Mouse (Mus musculus) spleen, postnatal 10 days (tissue): ENCODE results near the gene Sgk1.
A peak's percentile ranks its signal among the peaks of the same experiment; 100 is the strongest.

Experiments
- DNase-seq, 2 experiments: peaks; one replicate each; pipeline ENCODE4 v3.0.0; 2021 to 2022; ENCODE audit warnings: low spot score in 2 of 2

Gene Sgk1

GRCm38 (mm10) chr10:21882184-21883081 is at the start of gene Sgk1:
Sgk1 (plus strand) TSS chr10:21882184.
- peak in 1 of 2 experiments; percentile 42 for DNase-seq

DNA sequence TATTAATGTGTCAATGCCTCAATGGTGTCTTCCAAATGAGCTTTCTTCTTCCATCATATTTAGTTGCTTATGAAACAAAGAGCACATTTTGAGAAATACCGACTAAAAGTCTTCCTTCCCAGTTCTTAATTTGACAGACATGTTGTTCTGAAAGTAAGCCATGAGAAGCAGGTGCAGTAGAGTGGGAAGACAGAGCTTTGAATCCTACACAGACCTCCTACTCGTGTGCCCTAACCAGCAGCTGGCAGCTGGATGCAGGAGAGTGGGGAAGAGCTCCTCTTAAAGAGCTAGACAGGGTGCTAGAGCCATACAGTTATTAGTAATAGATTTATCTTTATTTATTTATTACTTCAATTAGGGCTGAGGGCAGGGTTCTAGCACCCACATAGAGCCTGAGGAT is 49.7 kb upstream of the Sgk1 start:
- no peak for DNase-seq

- DNase-seq, result no peak
Measured at GRCm38 (mm10) chr10:21833757-21834156, 48.2 kb upstream of the Sgk1 start.

GRCm38 (mm10) chr10:21835077-21835476 is 46.9 kb upstream of the Sgk1 start:
- no peak for DNase-seq

- DNase-seq, result no peak
Measured at GRCm38 (mm10) chr10:21839248-21840155, 42.5 kb upstream of the Sgk1 start.

- DNase-seq, result no peak
Measured at GRCm38 (mm10) chr10:21843326-21843725, 38.7 kb upstream of the Sgk1 start.

DNA sequence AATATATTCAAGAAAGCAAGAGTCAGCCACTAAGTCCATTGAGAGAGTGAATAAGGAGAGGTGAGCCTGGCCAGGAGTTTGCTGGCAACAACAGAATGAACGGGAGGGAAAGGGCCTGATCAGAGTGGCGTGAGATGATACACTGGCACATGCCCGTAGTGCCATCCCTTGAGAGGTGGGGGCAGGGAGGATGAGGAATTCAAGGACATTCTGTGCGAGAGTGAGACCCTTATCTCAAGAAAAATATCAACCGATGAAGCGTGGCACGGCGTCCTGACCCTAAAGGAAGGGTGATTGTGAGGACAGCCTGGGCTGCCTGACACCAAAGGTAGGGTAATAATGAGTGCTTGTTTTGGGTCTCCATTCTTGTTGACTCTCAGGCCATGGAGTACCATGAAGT is 38.1 kb upstream of the Sgk1 start:
- no peak for DNase-seq

- no peak for DNase-seq
Measured at GRCm38 (mm10) chr10:21844391-21844790, 37.6 kb upstream of the Sgk1 start.

DNA sequence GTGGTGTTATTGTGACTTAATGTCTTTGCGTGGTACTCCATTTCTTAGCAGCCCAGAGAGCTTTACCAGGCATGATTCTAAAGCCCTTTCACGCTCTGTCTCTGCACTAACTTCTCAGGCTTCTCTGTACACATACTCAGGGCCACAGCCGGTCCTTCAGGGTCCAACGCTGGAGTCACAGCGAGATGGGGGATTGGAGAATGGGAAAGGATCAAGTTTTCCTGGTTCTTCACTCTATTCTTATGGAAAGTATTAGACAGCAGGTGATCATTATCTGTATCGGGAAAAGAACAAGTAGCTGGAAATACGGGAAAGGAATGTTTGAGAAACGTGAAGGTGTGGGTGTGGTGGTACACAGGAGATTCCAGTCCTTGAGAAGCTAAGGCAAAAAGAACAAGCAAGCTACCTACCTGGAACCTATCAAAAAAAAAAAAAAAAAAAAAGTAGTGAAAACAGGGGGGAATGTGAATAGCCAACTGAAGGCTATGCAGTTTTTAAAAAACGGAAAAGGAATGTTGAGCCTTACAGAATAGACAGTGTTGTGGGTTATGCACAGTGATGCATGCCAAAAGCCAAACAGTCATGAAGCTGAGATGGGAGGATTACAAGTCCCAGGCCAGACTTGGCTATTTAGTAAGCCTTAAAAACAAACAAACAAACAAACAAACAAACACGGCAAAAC is 36.2 kb upstream of the Sgk1 start:
- DNase-seq, result no peak

- DNase-seq, result no peak
Measured at GRCm38 (mm10) chr10:21846366-21846765, 35.6 kb upstream of the Sgk1 start.

DNA sequence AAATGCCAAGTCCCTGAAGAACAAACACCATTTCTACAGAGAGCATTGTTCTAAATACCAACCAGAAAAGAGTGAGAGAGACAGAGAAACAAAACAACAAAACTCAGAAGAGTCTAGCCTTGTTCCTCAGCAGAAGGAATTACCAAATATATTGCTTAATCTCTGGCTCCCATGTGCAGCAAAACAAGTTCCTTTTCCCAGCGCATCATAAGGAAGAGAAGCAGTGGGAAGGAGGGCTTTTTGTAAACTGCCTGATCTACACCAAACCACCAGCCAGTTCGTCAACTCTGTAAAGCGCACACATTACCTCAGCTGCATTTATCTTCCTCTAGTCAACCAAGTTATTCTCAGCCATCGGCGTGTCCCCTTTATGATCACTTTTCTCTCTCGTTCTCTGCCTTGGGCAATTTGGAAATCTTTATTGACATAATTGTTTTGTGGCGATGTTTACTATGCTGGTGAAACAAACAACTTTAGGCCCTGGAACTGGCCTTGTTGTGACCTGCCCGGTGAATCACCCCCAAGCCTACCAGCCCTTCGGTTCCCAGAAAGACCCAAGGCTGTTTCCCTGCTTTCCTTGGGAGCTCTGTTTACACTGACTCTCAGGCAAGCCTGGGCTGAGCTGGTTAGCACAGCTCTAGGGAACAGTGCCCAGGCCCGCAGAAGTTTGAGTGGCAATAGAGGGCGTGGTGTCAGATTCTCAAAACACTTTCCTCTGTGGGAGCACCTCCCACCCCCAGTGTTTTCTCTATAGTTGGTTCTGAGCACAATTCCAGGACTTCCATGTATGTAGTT is 34.8 kb upstream of the Sgk1 start:
- DNase-seq, result no peak

DNA sequence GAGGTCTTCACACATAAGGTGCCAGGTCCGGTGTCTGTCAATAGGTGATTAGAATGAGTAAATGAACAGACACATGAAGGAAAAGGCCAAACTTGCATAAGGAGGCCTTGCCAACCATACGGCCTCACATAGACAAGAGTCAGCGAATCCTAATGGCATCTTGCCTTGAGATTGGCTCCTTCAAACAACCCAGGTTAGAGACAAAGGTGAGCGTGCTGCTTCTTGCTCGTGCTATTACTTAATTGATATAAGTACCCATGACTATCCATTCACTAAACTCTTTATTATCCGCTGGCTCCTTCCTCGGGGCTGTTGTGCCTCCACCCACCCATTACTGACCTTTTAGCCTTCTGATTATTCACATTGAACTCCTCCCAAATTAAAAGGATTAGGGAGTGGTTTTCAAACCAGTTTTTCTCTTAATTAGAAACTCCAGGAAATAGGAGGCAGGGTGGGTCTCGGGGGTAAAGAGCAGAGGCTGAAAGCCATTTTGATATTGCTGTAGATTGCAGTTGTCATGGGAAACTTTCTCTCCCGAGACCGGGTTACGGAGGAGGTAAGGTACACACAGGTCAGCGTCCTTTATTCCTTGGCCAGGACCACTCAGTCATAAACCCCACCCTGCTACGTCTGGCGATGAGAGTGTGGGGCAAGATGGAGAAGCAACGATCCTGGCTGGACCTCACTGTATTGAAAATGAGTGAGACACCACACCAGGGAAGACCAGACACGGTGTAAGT is 33.9 kb upstream of the Sgk1 start:
- no peak for DNase-seq

DNA sequence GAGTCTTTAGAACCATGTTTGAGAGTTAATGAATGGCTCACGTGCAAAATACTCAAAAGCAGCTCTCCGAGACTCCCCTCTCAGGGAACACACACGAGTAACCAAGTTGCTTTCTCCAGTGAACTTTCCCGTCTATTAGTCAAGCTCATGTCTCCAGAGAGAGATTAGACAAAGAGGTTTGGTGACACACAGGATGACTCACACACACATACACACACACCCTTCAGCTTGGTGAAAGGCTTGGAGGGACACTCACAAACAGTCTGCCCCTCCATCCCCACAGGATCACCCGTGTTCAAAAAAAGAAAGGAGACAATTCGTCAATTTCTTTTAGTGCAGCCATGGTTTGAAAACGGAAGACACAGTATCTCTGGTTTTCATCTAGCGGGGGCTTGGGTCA is 32.7 kb upstream of the Sgk1 start:
- DNase-seq, result no peak

- no peak for DNase-seq
Measured at GRCm38 (mm10) chr10:21850330-21850729, 31.7 kb upstream of the Sgk1 start.

- no peak for DNase-seq
Measured at GRCm38 (mm10) chr10:21853122-21853521, 28.9 kb upstream of the Sgk1 start.

DNA sequence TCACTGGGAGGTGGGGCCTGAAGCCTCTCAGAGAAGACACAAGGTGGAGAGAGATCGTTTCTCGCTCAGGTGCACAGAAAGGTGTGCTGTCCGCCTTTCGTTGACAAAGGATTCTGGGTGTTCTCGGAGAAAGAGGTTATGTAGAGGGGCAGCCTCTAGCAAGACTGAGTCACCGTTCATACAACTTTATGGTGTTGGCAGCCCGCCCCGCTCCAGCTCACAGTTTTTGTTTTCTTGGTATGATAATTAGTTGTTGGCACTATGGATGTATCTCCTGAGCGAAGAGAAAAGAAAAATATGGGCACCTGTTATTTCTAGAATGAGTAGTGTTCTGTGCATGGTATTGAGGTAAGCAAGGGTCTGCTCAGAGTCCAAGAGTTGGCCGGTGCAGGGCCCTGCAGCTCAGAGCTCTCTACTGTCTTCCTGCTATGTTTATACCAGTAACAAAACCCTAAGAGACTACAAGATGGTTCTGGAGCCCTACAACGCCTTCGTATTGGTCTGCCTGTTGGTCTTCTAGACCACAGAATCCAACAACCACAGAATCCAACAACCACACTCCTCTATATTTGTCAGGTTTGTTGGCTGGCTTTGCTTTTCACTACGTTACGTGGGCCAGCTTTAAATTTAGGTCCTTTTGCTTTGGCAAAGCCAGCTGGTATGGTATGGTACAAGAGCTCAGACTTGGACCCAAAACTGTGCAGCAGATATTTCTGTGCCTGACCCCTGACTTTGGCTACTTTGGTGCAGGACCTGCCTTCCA is 28.2 kb upstream of the Sgk1 start:
- no peak for DNase-seq

GRCm38 (mm10) chr10:21855338-21855737 is 26.6 kb upstream of the Sgk1 start:
- no peak for DNase-seq

DNA sequence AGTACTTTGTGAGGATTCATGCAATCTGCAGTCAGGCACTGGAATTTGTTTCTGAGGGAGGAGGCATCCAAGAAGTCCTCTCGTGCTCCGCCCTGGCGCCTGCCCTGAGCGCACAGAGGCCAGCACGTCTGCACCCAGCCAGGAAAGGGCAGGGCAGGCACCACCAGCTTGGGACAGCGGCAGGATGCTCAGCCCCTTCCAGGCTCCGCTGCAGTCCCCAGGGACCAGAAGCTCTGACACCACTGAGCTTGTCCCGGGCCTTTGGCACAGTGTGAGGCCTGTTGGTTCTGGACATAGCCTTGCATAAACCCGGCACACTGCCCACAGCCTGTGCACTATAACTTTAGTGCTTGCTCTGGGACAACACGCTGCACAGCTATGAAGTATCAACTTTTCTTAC is 24.3 kb upstream of the Sgk1 start:
- DNase-seq, result no peak

- no peak for DNase-seq
Measured at GRCm38 (mm10) chr10:21858437-21858974, 23.5 kb upstream of the Sgk1 start.

GRCm38 (mm10) chr10:21866504-21866903 is 15.5 kb upstream of the Sgk1 start:
- no peak for DNase-seq
